Mouse (Mus musculus) left cerebral cortex, adult 11 months (tissue): ENCODE measurements at regions not wholly inside any gene's neighbourhood (a gene's known extent, or its start where the extent isn't known, plus 50 kb on each side); places are given as distances from the start of the nearest gene placed in this dataset.

Source experiments
- DNase-seq: peaks from one replicate; pipeline ENCODE4 v3.0.0; 2022; ENCODE audit warnings: low spot score

DNA sequence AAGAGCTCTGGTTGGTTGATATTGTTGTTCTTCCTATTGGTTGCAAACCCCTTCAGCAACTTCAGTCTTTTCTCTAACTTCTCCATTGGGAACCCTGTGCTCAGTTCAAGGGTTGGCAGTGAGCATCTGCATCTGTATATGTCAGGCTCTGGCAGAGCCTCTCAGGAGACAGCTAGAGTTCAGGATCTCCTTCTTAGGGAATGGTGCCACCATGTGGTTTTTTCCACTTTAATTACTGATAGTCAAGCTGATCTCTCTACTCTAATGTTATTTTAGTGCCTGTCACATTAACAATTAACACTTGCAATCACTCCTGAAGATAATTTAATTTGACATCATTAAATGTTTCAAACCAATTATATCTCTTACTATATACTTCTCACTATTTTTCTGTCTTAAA is 550.4 kb downstream of the Gm597 start:
- DNase-seq, result no peak

GRCm38 (mm10) chr1:28214243-28215038 is 565.6 kb downstream of the Gm597 start:
- DNase-seq, result peak; percentile 12
